Mouse (Mus musculus): Measurements from ENCODE around the gene Slc22a18. TPM values are rescaled to one million over a fixed set of nuclear protein-coding genes. Genes with fewer than 3 reads are reported as not detected.

The Slc22a18 gene
- 18.3 and 20.4 TPM in 2 replicates for polyA plus RNA-seq (2012; rRNA removed; ENCODE audit: low replicate concordance)

DNA sequence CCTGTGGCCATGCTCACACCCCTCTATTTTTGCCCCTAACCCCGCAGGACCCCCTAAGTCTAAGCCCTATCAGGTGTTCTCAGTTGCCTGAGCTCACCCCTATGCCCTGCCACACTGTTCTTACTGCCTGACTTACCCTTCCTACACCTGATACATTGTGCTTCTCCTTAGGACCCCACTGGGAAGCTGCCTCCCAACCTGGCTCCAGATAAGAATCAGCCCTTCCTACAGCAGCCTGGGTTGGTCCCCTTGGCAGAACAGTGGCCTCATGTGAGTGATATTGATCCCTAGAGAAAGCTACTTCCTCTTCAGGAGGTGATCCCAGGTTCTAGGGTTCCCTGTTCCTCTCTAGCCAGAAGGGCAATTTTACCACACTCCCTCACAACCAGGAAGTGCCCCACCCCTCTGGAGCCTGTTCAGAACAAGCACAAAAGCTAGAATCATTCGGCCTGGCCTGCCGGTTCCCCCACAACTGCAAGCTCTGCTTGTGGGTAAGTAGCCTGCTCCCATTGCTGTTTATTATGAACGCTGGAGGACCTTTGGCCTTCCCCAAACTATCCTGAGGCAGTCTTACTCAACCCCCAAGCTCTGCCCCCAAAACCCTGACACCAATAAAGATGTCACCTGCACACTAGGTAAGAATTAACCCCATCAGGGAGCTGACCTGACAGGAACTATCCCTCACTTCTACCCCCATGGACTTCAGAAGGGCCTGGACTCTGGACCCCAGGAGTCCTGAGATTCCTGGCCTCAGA, at the start of gene Slc22a18:
Gene Slc22a18 (plus strand): TSS at position 390 of the 755 bp plus-strand sequence.

DNA sequence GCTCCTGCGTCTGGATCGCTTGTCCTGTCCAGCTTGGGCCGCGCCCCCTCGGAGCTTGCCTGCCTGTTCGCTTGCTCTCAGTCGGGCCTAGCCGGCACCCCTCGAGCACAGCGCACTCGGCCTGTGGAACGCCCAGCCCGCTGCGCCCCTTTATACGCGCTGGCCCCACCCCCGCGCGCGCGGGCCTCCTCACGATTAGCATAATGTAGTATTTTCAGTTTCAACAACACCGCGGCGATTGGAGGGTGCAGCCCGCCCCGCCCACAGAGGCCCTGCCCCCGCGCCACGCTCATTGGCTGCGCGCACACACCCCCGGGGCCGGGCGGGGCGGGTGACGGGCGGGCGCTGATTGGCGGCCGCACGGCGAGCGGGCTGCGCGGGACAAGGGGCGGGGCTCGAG, 12.7 kb upstream of the Slc22a18 start, which contains the start of gene Cdkn1c:
Gene Cdkn1c (minus strand): TSS at position 177 of the 400 bp plus-strand sequence.

GRCm38 (mm10) chr7:143502418-143503200, 29.1 kb downstream of the Slc22a18 start, which contains the start of gene Phlda2:
Phlda2 (minus strand) TSS chr7:143503150.

Other genes starting within 250 kb of the Slc22a18 start
- 22.7 and 41.2 TPM in 2 replicates for gene Cdkn1c, start 12.7 kb upstream of the Slc22a18 start, polyA plus RNA-seq (2012; rRNA removed; ENCODE audit: low replicate concordance)
- gene Phlda2, start 29.4 kb downstream of the Slc22a18 start, polyA plus RNA-seq (2012; rRNA removed; ENCODE audit: low replicate concordance): 0.63 TPM in 1 of 2 replicates, not detected in the other
- gene Nap1l4, start 75.4 kb downstream of the Slc22a18 start, polyA plus RNA-seq (2012; rRNA removed; ENCODE audit: low replicate concordance): 92.2 and 97.1 TPM in 2 replicates
- 18.4 and 22.3 TPM in 2 replicates for gene Cars, start 126.4 kb downstream of the Slc22a18 start, polyA plus RNA-seq (2012; rRNA removed; ENCODE audit: low replicate concordance)
- gene Tnfrsf26, start 155.0 kb downstream of the Slc22a18 start, polyA plus RNA-seq (2012; rRNA removed; ENCODE audit: low replicate concordance): 0.98 and 1.0 TPM in 2 replicates
- 11.0 and 13.3 TPM in 2 replicates for gene Tnfrsf22, start 175.9 kb downstream of the Slc22a18 start, polyA plus RNA-seq (2012; rRNA removed; ENCODE audit: low replicate concordance)
- 9.4 and 10.2 TPM in 2 replicates for gene Tnfrsf23, start 212.1 kb downstream of the Slc22a18 start, polyA plus RNA-seq (2012; rRNA removed; ENCODE audit: low replicate concordance)

Data from subcutaneous adipose tissue, adult 2 months (tissue).